Mouse (Mus musculus): ENCODE data around the gene Spag8.

The Spag8 gene

DNA sequence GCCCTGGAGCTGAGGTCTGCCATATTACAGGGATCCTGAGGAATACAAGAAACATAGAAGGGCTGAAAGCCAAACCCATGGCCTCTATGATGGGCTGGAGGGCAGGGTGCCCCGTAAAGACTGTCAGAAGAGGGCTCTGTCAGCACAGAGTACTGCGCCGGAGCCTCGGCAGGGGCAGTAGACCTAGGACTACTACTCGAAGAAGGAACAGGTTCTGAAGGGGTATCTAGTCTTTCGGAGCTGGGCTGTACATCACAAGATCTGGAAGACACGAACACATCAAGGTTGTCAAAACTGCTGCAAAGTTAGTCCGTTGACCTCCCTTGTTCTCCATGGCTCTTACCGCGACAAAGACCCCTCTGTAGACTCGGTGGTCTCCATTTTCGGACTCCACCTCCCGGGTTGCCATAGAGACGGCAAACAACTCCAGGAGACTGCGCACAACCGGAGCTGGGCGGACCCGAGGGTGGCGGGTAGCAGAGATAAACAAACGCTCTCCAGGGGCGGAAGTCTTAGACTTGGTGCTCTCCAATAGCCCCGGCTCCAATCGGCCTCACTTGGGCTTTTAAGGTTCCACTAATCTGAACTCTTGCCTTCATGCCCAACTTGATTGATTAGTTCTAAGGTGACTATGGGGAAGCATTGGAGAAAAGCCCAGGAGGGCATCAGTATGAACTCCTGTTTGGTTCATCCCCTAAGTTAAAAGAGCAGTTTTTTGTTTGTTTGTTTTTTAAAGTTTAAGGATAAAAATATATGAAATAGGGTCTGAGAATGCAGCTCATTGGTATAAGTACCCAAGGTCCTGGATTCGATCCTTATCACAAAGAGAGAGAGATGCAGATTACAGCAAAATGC lies at the start of gene Spag8:
Spag8 (minus strand) TSS at position 434 of the 855 bp plus-strand sequence.
- in situ Hi-C loops (cut with MseI, MboI), result no loop called here

- in situ Hi-C loops (cut with MseI, MboI), result no loop called here
Observed at GRCm38 (mm10) chr4:43700707-43701106, 47.3 kb upstream of the Spag8 start, which contains the start of gene Olfr70. Gene Olfr70, minus strand, starts transcription at chr4:43700807.

DNA sequence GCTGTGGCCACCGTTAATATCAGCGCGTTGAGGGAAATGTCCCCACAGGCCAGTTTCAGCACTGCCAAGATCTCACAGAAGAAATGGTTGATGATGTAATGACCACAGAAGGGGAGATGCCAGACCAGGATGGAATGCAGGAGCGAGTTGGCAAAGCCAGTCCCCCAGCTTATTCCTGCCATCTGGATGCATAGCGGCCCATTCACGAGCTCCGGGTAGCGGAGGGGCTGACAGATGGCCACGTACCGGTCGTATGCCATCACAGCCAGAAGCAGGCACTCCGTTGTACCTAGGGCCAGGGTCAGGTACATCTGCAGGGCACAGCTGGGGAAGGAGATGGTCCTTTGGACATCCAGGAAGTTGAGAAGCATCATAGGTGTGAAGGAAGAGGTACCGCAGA lies 43.2 kb upstream of the Spag8 start:
- in situ Hi-C loops (cut with MseI, MboI), result no loop called here

GRCm38 (mm10) chr4:43695249-43695671 lies 41.9 kb upstream of the Spag8 start:
- in situ Hi-C loops (cut with MseI, MboI), result no loop called here

- in situ Hi-C loops (cut with MseI, MboI), result no loop called here
Observed at GRCm38 (mm10) chr4:43694439-43695248, 41.2 kb upstream of the Spag8 start.

GRCm38 (mm10) chr4:43693806-43694241 lies 40.4 kb upstream of the Spag8 start:
- in situ Hi-C loops (cut with MseI, MboI), result no loop called here

GRCm38 (mm10) chr4:43691026-43691425 lies 37.6 kb upstream of the Spag8 start:
- in situ Hi-C loops (cut with MseI, MboI), result no loop called here

DNA sequence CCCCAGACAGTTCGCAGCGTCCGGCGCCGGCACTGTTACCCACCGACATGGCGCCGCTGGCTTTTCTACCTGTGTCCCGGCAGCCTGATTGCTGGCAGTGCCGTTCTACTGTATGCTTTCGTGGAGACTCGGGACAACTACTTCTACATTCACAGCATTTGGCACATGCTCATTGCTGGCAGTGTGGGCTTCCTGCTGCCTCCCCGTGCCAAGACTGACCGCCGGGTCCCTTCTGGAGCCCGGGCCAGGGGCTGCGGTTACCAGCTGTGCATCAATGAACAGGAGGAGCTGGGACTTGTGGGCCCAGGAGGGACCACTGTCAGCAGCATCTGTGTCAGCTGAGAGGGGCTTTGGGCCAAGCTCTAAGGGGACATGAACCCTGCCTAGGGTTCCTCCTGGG lies 36.6 kb upstream of the Spag8 start:
- in situ Hi-C loops (cut with MseI, MboI), result no loop called here

DNA sequence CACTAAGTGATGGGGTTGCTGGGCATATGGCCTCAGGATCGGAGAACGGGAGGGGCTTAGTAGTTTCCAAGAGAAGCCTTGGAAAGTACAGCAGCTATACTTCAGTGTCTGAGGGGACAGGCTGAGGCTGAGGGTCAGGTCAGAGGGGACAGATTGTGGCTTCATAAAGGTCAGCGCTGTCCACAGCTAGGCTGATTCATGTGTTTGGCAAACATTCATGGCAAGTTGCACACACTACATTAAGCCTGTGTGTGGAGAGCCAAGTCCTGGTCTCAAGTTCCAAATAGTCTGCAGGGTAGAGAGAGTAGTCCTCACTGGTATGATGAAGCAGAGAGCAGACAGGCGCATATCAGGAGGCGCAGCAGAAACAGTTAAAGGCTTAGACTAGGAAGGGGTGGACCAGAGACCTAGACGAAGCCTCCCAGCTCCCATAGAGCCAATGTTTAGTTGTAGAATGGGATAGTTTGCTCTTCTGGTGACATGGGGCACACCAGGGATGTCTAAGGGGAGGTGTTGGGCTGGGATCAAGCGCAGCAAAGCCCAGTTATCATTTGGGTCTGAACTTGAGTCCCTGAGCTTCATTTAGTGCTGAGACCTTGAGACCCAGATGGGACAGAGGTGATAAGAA lies 26.1 kb upstream of the Spag8 start:
- in situ Hi-C loops (cut with MseI, MboI), result no loop called here

DNA sequence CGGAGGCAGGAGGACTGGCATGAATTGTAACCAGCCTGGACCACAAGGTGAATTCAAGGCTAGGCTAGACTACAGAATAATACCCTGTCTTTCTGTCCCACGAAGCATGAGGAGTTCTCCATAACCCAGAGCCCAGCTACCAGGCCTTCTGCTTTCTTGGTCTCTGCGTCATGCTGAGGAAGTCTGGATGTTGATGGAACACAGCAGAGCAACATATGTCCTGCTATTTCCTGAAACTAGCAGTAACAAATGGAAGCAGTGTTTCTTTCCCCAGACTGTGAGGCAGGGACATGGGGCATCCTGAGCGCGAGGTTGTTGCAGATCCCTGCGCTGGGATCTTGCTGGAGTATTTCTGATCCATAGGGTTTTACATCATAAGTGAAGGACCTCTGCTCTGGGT lies 25.1 kb upstream of the Spag8 start:
- in situ Hi-C loops (cut with MseI, MboI), result no loop called here

DNA sequence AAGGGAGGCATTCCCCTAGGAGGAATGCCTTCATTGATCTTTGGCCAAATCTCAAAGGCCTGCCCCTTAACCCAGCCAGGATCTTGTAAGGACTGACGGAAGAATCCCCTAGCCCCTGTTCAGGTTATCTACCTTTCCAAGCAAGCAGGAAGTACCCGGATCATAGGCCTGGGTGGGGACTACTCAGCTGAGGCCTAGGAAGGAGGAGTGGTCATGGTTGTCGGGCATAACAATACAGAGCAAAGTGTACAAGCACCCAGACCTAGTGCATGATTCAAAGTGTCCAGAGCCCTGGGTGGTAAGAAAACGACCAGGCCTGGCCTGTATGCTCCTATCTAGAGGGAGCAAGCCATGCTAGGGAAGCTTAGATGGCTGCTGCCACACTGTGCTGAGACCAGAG lies 22.2 kb upstream of the Spag8 start:
- in situ Hi-C loops (cut with MseI, MboI), result no loop called here

DNA sequence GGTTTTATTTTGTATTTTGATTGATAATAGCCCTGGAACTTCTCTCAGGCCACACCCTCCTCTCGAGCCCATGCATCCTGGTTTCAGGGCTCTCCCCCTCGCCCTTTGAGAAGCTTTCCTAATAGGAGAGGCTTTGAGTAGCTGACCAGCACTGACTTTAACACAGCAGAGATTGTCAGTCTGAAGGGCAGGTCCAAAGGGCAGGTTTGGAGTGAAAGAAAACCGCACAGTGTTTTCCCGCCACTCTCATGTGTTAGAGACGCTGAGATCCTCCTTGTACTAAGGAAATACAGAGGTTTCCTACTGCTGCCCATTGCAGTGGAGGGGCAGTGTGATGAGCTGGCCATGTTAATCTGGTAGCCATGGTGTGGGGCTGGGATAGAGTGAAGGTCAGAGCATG lies 21.6 kb upstream of the Spag8 start:
- in situ Hi-C loops (cut with MseI, MboI), result loop anchor here (5.0 kb wide), 1 partner anchor 37 kb away; the partner anchor contains the start of gene Olfr71 (in 2 of the 2)

DNA sequence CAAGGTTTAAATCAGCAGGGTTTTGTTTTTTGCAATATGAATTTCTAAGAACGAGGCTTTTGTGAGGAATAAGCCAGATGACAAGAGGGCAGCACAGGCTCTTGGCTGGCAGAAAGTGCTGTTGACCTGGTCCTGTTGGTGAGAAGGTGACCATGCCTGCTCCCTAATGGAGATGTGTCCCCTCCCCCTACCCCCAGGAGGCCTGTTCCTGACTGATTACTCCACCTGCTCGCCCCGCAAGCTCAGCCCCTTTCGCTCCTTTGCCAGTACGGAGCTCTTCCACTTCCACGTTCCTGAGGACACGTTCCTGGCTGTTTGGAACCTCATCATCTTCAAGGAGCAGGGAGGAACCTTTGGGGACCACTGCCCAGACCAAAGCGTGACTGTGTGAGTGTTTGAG lies 20.3 kb upstream of the Spag8 start:
- in situ Hi-C loops (cut with MseI, MboI), result loop anchor here (5.0 kb wide), 1 partner anchor 39 kb away; the partner anchor contains the start of gene Olfr71 (in 2 of the 2)

DNA sequence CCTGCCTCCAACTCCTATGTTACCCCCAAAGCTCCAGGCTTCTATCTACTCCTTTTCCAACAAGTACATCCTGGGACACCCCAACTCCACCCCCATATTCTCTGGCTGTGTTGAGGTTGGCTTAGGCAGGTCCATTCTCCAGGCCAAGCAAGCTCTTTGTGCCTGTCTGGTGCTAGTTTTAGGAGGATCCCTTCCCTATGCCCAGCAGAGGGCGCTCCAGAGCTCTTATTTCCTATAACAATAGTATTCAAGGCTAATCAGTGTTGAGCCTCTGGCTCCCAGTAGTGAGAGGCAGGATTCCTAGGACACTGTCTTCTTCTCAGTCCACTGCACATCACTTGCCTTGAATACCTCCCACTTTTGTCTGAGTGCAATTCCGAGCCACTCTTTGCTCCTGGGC lies 18.7 kb upstream of the Spag8 start:
- in situ Hi-C loops (cut with MseI, MboI), result loop anchor here (5.0 kb wide), 1 partner anchor 40 kb away; the partner anchor contains the start of gene Olfr71 (in 2 of the 2)

GRCm38 (mm10) chr4:43669428-43669794 lies 16.0 kb upstream of the Spag8 start:
- in situ Hi-C loops (cut with MseI, MboI), result no loop called here

- in situ Hi-C loops (cut with MseI, MboI), result no loop called here
Observed at GRCm38 (mm10) chr4:43668782-43669427, 15.5 kb upstream of the Spag8 start, which contains the start of the genes Tmem8b and Fam221b. Gene Tmem8b, plus strand, starts transcription at chr4:43668971. Gene Fam221b, minus strand, starts transcription at chr4:43669145.

GRCm38 (mm10) chr4:43666412-43666811 lies 13.0 kb upstream of the Spag8 start:
- in situ Hi-C loops (cut with MseI, MboI), result no loop called here

DNA sequence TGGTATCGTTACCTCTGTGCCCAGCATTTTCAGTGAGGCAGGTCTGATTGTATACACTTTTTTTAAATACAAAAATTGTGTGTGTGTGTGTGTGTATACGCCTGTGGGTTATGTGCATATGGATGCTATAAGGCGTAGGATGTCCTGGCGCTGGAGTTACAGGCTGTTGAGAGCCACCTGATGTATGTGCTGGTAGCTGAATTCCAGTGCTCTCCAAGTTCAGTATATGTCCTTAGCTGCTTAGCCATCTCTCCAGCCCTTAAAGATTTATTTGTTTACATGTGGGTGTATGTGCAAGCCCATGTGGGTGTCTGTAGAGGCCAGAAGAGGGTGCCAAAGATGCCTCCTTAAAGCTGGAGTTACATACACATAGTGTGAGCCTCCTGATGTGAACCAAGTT lies 3.8 kb upstream of the Spag8 start:
- in situ Hi-C loops (cut with MseI, MboI), result no loop called here

DNA sequence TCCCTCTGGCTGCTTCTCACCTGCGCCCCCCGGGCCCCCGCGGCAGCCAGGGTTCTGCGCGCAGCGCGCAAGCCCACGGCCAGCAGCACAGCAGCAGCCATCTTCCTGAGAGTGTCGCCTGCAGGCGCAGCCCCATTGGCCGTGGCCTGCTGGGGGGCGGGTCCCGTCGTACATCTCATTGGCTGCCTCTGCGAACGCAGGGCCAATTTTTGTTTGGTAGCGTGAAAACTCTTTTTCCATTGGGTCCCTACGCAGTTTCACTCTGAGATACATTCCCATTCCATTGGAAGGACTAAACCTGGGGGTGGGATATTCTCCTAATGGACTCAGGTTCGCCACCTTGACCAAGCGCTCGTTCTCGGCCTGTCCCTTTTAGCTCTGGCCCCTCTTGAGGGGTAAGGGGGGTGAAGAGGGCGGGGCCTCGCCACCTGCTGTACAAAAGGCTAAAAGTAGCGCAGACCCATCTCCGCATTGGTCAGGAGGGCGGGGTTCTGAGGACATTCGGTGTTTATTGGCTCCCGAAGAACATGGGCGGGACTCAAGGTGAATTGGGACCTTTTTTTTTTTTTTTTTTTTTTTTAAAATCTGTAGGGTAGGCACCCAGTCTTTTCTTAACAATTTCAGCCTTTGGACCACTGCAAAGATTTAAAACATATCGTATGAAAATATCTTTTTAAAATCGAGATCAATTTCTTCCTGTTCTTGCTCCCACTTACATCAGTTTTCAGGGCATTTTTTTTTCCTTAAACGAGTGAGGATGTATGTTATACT lies 3.1 kb upstream of the Spag8 start, which contains the start of gene Hint2:
Hint2 (minus strand) TSS at position 128 of the 771 bp plus-strand sequence.
- in situ Hi-C loops (cut with MseI, MboI), result no loop called here

DNA sequence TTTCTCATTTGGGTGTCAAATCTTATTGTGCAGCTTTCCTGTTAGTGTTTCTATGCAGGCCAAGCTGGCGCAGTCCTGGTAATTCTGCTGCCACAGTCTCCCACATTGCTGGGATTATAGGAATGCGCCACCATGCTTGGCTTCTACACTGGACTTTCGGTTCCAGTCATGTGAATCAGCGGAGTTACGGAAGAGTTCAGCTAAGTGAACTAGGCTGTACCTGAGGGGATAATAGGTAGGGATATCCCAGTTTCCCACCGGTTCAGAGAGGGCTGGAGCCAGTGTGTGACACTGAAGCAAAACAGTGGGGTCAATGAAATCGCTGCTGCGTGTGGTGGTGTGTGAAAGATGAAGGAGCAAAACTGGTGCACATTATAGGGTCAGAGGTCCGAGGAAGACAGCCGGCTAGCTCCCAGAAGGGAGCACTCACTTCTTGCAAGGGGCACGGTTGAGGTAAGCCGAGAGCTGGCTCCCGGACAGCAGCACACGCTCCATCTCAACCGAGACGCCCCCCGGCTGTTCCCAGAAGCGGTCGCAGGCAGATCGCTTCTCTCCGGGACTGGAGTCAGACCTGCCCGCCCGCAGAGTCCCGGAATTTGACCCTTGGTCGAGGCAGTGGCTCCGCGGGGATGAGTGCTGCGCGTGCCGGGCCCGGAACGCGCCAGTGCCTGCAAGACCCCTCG lies 2.4 kb upstream of the Spag8 start:
- in situ Hi-C loops (cut with MseI, MboI), result no loop called here
